Mouse (Mus musculus): Measurements from ENCODE around the gene Fosl2. TPM values are rescaled to one million over a fixed set of nuclear protein-coding genes. Genes with fewer than 3 reads are reported as not detected.
A peak's percentile ranks its signal among the peaks of the same experiment; 100 is the strongest.

Gene Fosl2
- polyA plus RNA-seq, 1 experiment from 2014 or later, result 0.63 TPM

DNA sequence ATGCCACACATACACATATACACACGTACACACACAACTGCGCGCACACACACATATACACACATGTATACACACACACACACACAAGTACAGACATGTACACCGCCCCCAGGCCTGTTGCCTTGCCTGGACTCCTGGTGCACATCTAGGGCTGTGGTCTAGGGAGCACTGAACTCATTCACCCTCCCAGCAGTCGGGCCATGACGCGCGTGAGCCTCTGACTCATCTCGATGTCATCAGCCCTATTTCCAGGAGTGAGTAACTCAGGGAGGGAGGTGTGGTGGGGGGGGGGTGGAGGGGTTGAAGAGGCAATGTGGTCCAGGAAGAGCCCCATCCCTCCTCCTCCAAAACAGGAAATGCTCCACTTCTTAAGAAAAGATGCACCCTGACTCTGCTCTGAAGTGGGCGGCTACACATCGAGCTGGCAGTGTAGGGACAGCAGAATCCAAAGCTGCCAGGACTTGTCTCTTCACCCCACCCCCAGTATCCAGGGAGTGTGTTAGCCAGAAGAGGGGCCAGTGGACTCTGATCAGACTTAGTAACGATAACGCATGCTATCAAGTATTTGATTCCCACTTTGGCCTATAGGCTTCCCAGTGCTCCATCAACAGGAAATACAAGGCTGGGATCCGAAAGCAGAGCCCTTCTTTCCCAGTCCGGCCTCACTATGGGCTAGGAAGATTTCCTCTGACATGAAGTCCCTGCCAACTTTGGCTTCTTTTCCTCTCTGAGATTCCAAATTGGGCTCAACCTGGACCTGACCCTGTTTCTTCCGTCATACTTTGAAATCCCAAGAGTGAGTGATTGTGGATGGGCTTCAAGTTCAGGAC is 56.6 kb downstream of the Fosl2 start:
- 91% methylated on average over 16 of the region's 16 CpGs for WGBS
- H3K36me3 ChIP-seq, result no peaks in the 10 kb centered on the region
- no peaks in the 10 kb centered on the region for H3K4me1 ChIP-seq
- no peak overlapping the region for H3K4me3 ChIP-seq
- ATAC-seq (ENCODE audit: low FRiP score, low read depth), result no peak
- no peak overlapping the region for H3K4me2 ChIP-seq (replicated peaks)
- no peaks in the 10 kb centered on the region for H3K9me3 ChIP-seq
- no peak overlapping the region for H3K9ac ChIP-seq
- H3K27me3 ChIP-seq (replicated peaks), result no peaks in the 10 kb centered on the region
- no peak overlapping the region for H3K27ac ChIP-seq

DNA sequence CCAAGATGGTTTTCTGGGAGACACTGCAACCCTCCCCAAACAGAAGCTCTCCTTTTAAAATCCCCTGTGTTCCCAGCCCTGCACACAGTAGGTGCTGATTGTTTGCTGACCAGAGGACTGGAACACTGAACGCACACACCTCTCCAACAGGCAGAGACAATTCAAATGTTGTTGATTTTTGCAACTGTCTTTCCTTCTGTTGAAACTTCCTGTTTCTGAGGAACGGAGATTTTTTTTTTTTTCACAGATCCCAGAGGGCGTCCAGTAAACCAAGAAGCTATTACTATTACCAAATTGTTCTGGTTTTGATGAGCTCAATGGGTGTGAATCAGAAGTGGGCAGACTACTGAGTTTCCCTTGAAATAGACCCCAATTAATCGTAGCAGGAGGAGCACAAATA is 58.6 kb downstream of the Fosl2 start:
- no peak for ATAC-seq (ENCODE audit: low FRiP score, low read depth)
- 79% methylated on average over 4 of the region's 4 CpGs for WGBS

DNA sequence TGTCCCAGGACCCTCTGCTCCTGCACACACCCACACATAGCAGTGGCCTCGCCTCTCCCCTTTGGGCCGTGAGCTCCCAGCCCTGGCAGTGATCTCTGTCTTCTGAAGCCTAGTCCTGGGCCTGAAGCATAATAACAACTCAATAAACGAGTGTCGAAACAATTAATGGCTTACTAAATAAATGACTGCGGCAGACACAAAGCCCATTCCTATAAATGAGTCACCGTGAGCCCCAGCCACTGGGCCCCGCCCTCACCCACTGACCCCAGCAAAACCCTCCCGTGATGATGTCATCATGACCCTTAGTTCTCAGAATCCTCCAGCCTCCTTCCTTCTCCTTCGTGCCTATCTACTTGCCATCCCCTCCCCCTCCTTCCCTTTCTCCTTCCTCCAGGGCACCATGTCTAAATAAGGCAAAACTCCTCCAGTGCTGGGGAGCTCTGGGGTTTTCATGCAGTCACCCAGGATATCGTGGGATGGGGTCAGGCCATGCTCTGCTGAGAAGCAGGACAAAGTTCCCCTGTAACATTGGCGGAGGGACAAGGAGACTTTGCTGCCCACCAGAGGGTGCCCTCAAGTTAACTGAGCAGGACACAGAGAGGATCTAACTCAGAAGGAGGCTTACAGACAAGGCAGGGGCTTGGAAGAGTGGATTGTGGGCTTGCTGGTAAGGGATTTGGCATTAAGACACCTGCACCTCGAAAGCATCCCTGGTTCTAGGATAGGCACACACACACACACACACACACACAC is 60.4 kb downstream of the Fosl2 start:
- Histone ChIP-seq H3K4me3 (no peak overlapping the region), H3K9ac (no peak overlapping the region), H3K4me2 (replicated peaks) (no peak overlapping the region), H3K27ac (no peak overlapping the region), H3K36me3 (no peaks in the 10 kb centered on the region), H3K9me3 (no peaks in the 10 kb centered on the region), H3K4me1 (no peaks in the 10 kb centered on the region), H3K27me3 (replicated peaks) (no peaks in the 10 kb centered on the region)
- WGBS, result 68% methylated on average over 12 of the region's 12 CpGs
- ATAC-seq (ENCODE audit: low FRiP score, low read depth), result no peak

More for the DNA sequence above, 58.6 kb downstream of the Fosl2 start:
- Histone ChIP-seq H3K9me3 (no peaks in the 10 kb centered on the region), H3K9ac (no peak overlapping the region), H3K4me2 (replicated peaks) (no peak overlapping the region), H3K27me3 (replicated peaks) (no peaks in the 10 kb centered on the region), H3K4me3 (no peak overlapping the region), H3K36me3 (no peaks in the 10 kb centered on the region), H3K4me1 (no peaks in the 10 kb centered on the region), H3K27ac (no peak overlapping the region)

DNA sequence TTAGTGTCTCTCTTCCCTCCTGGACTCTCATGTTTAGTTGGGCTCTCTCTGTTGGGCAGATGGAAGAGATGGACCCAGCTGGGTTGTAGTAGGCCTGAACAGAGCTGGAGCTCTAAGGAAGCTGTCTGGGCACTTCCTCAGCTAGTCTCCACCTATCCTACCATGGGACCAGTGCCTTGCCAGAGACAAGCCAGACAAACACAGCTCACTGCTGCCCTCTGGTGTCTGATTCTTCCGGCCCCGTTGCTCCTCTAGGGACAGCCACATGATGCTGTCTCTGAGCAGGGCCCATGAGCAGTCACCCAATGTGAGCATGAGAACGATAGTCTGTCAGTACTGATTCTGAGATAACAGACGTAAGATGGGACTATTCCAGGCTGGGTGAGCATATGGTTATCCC is 62.1 kb downstream of the Fosl2 start:
- Histone ChIP-seq H3K9me3 (no peaks in the 10 kb centered on the region), H3K27ac (no peak overlapping the region), H3K9ac (no peak overlapping the region), H3K4me1 (no peaks in the 10 kb centered on the region), H3K4me3 (no peak overlapping the region), H3K36me3 (no peaks in the 10 kb centered on the region), H3K4me2 (replicated peaks) (no peak overlapping the region), H3K27me3 (replicated peaks) (no peaks in the 10 kb centered on the region)
- ATAC-seq (ENCODE audit: low FRiP score, low read depth), result 0 out of 2 replicates have a peak, but pooled peaks have one; percentile 58
- WGBS, result 17% methylated on average over 4 of the region's 4 CpGs

DNA sequence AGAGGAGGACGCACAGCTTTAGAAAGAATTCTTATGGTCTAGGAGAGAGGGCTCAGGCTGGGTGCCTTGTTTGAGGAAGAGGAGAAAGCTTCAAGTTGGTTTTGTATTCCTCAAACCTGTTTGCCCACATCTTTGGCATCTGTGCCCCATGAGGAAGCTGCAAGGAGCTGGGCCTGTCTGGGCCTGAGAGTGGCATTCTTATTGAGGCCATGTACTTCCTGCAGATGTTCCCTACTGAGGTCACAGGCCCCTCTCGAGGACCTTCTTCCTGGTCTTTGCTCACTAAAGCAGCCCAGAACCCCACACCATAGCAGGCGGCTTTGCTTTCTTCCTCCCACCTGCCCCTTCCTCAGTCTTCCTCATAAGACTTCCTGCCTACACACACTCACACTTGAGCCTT is 63.5 kb downstream of the Fosl2 start:
- no peak for ATAC-seq (ENCODE audit: low FRiP score, low read depth)
- H3K4me3 ChIP-seq, result no peak overlapping the region

DNA sequence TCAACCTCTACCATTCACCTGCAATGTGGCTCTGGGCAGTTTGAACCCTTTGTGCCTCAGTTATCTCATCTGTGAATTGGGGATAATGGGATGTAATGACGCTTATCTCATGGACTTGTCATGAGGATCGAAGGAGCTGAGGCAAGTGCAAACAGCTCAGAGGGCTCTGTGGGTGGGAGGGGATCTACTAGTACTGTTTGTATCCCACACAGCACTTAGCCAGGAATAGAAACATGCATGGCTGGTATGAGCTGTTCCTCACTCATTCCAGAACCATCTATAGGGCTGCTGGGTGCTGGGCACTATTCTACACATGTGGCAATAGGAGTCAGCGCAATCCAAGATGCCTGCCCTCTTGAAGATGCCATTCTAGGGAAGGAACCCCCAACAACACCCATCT is 64.0 kb downstream of the Fosl2 start:
- no peaks in the 10 kb centered on the region for H3K4me1 ChIP-seq
- no peak overlapping the region for H3K4me2 ChIP-seq (replicated peaks)
- H3K27me3 ChIP-seq (replicated peaks), result no peaks in the 10 kb centered on the region
- no peak overlapping the region for H3K9ac ChIP-seq
- H3K9me3 ChIP-seq, result no peaks in the 10 kb centered on the region
- no peak overlapping the region for H3K4me3 ChIP-seq
- no peaks in the 10 kb centered on the region for H3K36me3 ChIP-seq
- no peak for ATAC-seq (ENCODE audit: low FRiP score, low read depth)
- WGBS, result 95% methylated on average over 3 of the region's 3 CpGs
- H3K27ac ChIP-seq, result no peak overlapping the region

More for the DNA sequence above, 63.5 kb downstream of the Fosl2 start:
- H3K9me3 ChIP-seq, result no peaks in the 10 kb centered on the region
- no peaks in the 10 kb centered on the region for H3K27me3 ChIP-seq (replicated peaks)
- WGBS, result 77% methylated on average over 3 of the region's 3 CpGs
- no peak overlapping the region for H3K9ac ChIP-seq
- no peak overlapping the region for H3K27ac ChIP-seq
- H3K4me2 ChIP-seq (replicated peaks), result no peak overlapping the region
- H3K4me1 ChIP-seq, result no peaks in the 10 kb centered on the region
- H3K36me3 ChIP-seq, result no peaks in the 10 kb centered on the region

DNA sequence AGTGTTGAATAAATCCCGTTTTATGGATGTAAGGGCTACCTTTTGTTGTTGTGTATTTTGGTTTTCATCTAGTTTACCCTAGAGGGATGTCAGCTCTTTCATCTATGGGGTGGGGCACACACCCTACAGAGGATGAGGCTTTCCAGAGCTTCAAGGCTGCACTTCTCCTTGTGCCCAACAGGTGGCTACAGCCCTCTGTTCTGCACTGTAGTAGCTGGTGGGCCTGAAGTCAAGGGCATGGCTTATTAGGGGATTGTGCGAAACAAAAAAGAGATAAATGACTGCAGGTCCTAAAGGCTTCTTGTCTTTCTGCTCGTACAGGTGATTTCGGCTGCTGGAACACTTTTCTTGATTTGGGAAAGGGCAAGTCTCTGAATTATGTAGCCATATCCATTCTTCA is 69.1 kb downstream of the Fosl2 start:
- Histone ChIP-seq H3K4me2 (replicated peaks) (no peak overlapping the region), H3K27ac (no peak overlapping the region), H3K4me1 (no peaks in the 10 kb centered on the region), H3K4me3 (no peak overlapping the region), H3K36me3 (no peaks in the 10 kb centered on the region), H3K27me3 (replicated peaks) (no peaks in the 10 kb centered on the region), H3K9me3 (no peaks in the 10 kb centered on the region), H3K9ac (no peak overlapping the region)
- ATAC-seq (ENCODE audit: low FRiP score, low read depth), result no peak
- WGBS, result 73% methylated on average over 4 of the region's 4 CpGs

DNA sequence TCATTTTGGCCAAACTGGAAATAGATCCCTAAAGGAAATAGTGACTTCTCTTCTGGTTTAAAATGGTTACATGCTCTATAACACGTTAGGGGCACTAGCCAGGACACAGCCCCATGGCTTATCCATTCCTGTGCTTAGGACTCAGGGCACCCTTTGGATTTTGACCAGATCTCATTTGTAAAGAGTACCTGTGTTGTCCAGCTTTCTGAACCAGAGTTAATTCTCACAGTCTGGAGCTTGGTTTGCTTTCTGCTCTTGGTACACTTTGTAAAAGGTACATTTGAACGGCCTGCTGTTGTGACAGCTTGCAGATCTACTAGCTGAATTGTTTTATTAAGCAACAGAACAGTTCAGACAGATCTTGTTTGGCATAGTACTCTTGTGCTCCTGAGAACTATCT is 71.1 kb downstream of the Fosl2 start:
- Histone ChIP-seq H3K27ac (no peak overlapping the region), H3K36me3 (no peaks in the 10 kb centered on the region), H3K9me3 (no peaks in the 10 kb centered on the region), H3K27me3 (replicated peaks) (no peaks in the 10 kb centered on the region), H3K4me3 (no peak overlapping the region), H3K9ac (no peak overlapping the region), H3K4me2 (replicated peaks) (no peak overlapping the region), H3K4me1 (no peaks in the 10 kb centered on the region)
- ATAC-seq (ENCODE audit: low FRiP score, low read depth), result no peak
- 89% methylated on average over 2 of the region's 2 CpGs for WGBS

Other genes starting within 250 kb of the Fosl2 start
- 0.06 TPM in 1 of 2 replicates, not detected in the other for gene Plb1, start 96.9 kb downstream of the Fosl2 start, polyA plus RNA-seq (2016; fragmentation: Nextera tagmentation; extraction: Ambion mirVana)